Mouse (Mus musculus) frontal cortex, adult (tissue): ENCODE measurements around the gene Pde9a.

Source experiments
- ATAC-seq: cut with Nextera tagmentation; 2 replicates; pipeline ENCODE4 v1.9.2; 2017; ENCODE audit warnings: mild to moderate bottlenecking, moderate library complexity, mixed read lengths; ENCODE audit not compliant: low TSS enrichment

Gene Pde9a

GRCm38 (mm10) chr17:31386766-31387275 is 811 bp downstream of the Pde9a start:
- peak; percentile 8; the same call in 1 of the 2 replicates for ATAC-seq

- no peak for ATAC-seq
These were observed 3.5 kb downstream of the Pde9a start for GRCm38 (mm10) chr17:31389432-31390050.

DNA sequence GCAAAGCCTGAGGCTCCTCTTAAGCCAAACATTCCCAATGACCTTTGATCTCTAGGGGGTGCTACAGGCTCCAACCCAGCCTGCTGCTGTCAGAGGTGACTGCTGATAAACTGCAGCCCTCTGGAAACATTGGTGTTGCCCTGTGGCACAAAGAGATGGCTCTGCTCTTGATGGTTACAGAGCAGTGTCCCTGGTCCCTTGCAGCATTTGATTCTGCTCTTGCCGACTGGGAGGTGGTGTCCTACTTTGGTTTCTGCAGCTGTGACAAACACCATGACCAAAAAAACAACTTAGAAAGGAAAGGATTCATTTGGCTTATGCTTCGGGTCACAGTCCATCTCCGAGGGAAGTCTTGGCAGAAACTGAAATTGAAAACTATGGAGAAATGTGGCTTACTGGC is 5.5 kb downstream of the Pde9a start:
- ATAC-seq: no peak

DNA sequence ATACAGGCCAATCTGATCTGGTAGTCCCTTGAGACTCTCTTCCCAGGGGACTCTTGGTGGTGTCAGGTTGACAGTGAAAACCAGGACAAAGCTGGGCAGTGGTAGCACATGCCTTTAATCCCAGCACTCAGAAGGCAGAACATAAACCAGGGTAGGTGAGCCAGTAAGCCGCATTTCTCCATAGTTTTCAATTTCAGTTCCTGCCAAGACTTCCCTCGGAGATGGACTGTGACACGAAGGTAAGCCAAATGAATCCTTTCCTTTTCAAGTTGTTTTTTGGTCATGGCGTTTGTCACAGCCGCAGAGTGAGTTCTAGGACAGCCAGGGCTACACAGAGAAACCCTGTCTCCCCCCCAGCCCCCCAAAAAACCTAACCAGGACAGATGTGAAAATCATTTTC is 6.0 kb downstream of the Pde9a start:
- no peak for ATAC-seq

- ATAC-seq: no peak
These were observed 7.8 kb downstream of the Pde9a start for GRCm38 (mm10) chr17:31393811-31394210.

- ATAC-seq: 0 out of 2 replicates have a peak, but pooled peaks have one; percentile 62
These were observed 14.3 kb downstream of the Pde9a start for GRCm38 (mm10) chr17:31400294-31400693.

DNA sequence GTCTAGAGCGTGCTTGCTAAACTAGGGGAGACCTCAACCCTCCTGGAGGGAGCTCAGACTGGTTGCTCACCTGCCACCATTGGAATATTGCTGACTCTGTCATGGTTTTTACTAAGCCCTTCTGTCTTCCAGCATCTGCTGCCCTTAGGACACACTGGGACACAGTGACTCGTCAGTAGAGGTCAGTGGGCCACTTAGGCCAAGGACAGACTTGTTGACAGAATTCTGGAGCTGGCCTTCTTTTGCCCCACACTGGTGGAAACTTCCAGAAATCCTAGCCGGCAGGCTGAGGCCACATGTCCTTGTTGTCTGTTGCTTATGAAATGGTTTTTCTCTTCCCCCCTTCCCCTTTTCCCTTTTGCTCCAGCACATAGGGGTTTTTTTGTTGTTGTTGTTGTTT is 15.2 kb downstream of the Pde9a start:
- no peak for ATAC-seq

GRCm38 (mm10) chr17:31402713-31403112 is 16.7 kb downstream of the Pde9a start:
- ATAC-seq: no peak

- ATAC-seq: no peak
These were observed 19.8 kb downstream of the Pde9a start for GRCm38 (mm10) chr17:31405694-31406227.

DNA sequence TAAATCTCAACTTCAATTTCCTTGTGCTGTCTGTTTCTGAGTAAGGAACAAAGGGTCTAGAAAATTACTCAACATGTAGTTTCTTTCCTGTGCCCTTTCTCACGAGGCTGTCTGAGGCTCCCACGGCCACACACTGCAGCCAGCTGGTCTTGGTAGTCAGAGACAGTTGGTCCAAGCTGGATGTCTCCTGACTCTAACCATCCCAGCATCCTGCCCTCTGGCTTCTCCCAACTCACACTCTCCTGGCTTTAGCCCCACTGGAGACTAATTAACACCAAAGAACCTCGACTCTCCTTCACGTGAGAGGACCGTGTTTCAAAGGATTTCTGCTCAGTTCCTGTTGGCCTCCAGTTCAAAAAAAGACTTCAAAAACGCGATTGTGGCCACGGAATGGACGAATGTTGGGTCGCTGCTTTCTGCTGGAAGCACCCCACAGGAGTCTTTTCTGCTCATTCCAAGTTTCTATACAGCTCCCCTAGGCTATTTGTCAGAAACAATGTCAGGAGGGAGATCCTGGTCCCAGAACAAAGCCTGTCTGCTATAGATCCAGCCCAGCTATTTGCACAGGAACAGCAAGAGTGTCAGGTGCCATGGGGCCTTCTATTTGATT is 23.8 kb downstream of the Pde9a start:
- ATAC-seq: no peak

GRCm38 (mm10) chr17:31415258-31415657 is 29.2 kb downstream of the Pde9a start:
- peak; percentile 86 for ATAC-seq

DNA sequence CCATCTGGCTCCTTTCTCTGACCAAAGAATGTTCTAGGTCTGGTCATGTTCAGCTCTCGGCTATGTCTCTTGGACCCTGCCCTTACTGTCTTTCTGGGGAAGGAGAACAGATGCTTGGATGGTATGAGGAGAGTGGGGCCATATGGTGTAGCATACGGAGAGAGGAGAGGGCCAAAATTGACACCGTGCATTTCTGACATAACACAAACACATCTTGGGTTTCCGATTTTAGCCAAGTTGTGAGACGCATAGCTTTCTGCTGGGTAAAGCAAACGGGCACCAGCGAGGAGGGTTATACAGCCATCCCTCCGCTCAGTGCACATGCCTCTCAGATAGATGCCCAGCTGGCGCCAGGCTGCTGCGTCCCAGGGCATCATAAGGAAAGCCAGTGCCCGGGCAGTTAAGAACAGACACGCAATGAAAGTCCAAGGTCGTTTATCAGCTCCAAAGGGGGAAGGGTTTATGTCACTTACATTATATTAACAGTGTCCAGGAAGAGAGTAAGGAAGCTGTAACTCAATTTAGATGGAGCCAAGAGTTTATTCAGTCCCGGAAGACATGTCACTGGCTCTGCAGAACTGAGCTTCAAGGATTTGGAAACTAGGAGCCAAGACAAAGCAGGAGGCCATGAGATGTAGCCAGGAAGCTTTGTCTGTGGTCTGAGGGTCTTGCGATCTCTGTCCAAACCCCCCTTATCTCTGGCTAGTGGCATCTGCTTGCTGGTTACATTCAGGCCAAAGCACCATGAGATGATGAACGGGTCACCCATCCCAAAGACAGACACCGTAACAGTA is 33.0 kb downstream of the Pde9a start:
- ATAC-seq: 0 out of 2 replicates have a peak, but pooled peaks have one; percentile 33

- ATAC-seq: no peak
These were observed 33.6 kb downstream of the Pde9a start for GRCm38 (mm10) chr17:31419598-31419950.

DNA sequence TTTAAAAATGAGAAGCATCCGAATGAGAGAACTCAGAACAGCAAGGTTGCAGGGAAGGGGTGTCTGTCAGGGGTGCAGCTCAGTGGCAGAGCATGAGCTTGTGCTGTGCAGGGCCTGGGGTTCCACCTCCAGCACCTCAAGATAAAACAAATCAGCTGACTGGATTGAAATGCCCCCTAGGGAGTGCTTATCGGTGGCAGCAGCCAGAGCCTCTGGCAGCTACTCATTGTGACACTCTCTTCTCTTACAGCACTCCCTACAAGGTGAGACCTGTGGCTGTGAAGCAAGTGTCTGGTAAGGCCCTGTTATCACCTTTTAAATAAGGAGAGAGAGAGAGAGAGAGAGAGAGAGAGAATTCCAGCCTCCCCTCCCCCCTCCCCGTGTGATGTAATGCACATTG is 34.0 kb downstream of the Pde9a start:
- no peak for ATAC-seq

- no peak for ATAC-seq
These were observed 34.6 kb downstream of the Pde9a start for GRCm38 (mm10) chr17:31420658-31421057.

GRCm38 (mm10) chr17:31422381-31422780 is 36.4 kb downstream of the Pde9a start:
- no peak for ATAC-seq

GRCm38 (mm10) chr17:31423020-31423419 is 37.0 kb downstream of the Pde9a start:
- ATAC-seq: no peak

DNA sequence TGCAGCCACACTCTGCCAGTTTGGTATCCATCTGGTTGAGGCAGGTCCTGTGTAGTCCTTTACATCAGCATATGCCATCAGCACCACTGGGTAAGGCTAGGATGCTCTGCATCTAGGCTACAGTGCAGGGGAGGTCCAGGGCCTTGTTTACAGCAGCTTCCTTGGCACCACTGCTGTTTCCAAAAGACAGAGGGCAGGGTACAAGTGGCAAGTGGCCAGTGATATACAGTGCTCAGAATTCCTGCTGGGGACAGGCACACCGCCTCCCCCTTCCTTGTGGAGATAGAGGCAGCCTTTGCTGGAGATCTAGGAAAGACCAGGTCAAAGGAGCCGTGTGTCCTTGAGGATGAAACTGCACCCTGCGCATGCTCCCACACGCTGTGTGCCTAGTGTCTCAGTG is 38.3 kb downstream of the Pde9a start:
- ATAC-seq: no peak

DNA sequence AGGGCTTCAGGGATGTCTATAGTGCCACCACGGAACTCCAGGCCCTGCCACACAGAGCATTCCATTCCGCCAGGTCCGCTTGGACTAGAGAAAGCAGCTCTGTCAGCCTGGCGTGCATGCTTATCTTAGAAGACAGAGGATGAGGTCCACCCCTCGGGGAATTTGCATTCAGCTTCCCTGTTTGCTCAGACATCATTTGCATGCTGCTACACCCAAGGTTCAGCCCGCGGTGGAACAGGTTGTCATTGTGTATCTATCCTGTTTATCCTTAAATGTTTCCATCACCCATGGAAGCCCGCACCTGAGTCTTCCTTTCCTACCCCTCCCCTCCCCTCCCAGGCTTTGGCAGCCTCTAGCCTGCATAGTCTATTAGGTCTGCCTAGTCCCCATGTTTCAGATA is 38.8 kb downstream of the Pde9a start:
- ATAC-seq: no peak

- peak; percentile 62; the same call in 1 of the 2 replicates for ATAC-seq
These were observed 40.1 kb downstream of the Pde9a start for GRCm38 (mm10) chr17:31425827-31426698.

GRCm38 (mm10) chr17:31429402-31429801 is 43.4 kb downstream of the Pde9a start:
- no peak for ATAC-seq
